Mouse (Mus musculus) retina, embryonic 14.5 days (tissue): ENCODE data around the gene Plgrkt.

Experiments
- DNase-seq: peaks from one replicate; pipeline ENCODE4 v3.0.0-alpha.2; 2015; ENCODE audit warnings: low spot score

Gene Plgrkt

GRCm38 (mm10) chr19:29379839-29380603, 12.8 kb upstream of the Plgrkt start:
- DNase-seq, result no peak

GRCm38 (mm10) chr19:29376382-29376781, 9.2 kb upstream of the Plgrkt start:
- DNase-seq, result no peak

DNA sequence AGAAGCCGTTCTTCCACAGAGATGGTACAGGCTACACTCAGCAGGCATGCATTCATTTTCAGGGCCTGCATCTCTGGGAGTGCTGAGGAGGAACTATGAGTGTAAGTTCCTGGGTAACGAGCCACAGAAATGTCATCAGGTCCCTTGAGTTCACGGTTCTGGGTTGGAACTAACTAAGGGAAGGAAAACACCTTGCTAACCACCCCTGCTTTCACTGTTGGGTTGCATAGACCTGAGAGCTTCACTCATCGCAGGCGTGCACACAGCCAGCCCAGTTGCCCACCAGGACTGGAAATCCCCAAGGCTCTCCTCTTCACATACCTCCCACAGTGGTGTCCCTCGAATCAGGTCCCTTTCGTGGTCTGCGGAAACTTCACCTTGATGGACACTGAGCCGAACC, 7.8 kb upstream of the Plgrkt start:
- DNase-seq, result no peak

GRCm38 (mm10) chr19:29373438-29373837, 6.2 kb upstream of the Plgrkt start:
- DNase-seq, result no peak

- no peak for DNase-seq
These were observed 5.4 kb upstream of the Plgrkt start for GRCm38 (mm10) chr19:29372621-29373020.

DNA sequence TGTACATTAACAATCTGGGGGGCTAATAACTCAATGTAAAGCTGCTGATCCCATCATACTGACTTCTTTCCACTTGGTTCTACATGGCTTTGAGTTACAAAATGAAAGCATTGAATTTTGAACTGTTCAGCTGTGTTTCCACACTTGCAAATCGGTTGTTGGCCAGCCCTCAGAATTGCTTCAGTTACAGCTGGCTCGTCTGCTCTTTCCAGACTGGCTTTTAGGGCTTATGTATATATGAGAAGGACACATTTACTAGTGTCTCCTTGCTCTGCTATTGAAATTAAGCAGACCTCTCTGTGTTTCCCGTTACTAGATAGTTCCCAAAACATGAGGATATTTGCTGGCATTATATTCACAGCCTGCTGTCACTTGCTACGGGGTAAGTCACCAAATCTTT, 4.9 kb upstream of the Plgrkt start:
- no peak for DNase-seq

GRCm38 (mm10) chr19:29371284-29372081, 4.3 kb upstream of the Plgrkt start:
- no peak for DNase-seq

DNA sequence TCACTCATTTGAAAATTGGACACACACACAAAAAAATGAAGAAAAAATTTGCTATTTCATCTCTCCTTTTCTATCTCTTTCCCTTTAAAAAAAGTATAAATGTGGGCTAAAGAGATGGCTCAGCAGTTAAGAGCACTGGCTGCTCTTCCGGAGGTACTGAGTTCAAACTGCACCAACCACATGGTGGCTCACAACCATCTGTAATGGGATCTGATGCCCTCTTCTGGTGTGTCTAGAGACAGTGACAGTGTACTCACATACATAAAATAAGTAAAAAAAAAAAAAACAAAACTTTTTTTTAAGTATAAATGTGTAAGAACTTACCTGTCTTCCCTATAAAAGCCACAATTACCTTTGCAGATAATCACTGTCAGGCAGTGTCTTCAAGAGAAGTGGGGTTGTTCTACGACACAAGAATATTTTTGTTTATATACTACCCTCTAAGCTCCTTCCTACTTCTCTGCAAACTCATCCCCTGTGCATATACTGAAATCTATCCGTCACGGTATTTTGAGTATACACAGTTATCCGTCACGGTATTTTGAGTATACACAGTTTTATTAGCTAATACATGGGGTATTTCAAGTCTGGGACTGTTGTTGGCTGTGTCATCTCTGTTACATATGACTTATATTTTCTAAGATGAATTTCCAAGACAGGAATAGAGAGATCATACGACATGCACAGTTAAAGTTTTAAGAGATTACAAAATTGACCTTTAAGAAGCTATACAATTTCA, 3.5 kb upstream of the Plgrkt start:
- no peak for DNase-seq

GRCm38 (mm10) chr19:29370112-29370511, 2.9 kb upstream of the Plgrkt start:
- no peak for DNase-seq

GRCm38 (mm10) chr19:29368671-29369309, 1.6 kb upstream of the Plgrkt start:
- no peak for DNase-seq

GRCm38 (mm10) chr19:29368041-29368440, 851 bp upstream of the Plgrkt start:
- DNase-seq, result no peak

DNA sequence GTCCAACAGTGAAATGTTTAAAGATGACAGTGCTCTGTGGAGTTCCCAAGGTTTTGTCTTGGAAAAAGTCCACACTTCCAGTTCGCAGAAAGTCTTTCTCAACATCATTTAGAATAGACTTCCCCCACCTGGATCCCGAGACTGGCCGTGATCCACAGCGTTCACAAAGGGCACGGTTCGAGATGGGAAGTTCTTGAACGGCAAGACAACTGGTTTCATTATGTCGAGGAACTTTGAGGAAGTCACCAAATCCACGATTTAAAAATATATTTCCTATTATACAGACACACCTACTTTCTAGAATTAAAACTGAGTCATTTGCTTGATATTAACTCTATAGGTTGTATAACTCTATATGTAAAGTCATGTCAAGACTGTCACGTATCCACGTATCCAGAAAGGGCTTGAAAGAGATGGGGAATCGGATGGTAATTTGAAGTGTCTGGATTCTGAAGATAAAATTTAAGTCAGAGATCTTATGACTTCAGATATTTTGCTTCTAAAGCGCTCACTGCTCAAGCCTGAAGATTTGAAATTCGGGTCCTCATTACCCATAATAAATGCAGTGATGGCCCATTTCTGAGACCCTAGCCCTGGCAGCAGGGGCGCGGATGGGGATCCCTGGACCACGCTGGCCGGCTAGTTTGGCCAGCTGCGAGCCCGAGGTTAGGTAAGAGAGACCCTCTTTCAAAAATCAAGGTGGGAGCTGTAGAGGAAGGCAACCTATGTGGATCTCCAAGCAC, 793 bp downstream of the Plgrkt start:
- no peak for DNase-seq

- no peak for DNase-seq
These were observed 2.1 kb downstream of the Plgrkt start for GRCm38 (mm10) chr19:29365105-29365504.

DNA sequence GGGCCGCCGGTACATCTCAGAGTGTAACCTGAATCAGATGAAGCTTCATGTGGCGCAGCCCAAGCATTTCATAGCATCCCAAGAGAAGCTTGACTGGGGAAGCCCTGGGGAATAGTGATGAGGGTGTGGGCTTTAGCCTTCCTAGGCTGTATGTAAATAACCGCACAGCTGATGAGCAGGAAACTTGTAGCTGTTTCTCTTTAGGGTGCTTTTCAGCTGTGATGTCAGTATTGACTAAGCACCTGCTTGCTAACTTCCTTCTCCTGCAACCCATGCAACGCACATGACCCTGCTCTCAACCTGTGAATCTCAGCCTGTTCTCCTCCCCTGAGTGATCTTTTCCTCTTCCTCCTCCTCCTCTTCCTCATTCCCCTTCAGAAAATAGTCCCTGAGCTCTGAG, 3.1 kb downstream of the Plgrkt start:
- no peak for DNase-seq

GRCm38 (mm10) chr19:29363557-29363956, 3.6 kb downstream of the Plgrkt start:
- no peak for DNase-seq

- DNase-seq, result peak; percentile 12
These were observed 4.8 kb downstream of the Plgrkt start for GRCm38 (mm10) chr19:29362173-29362930.

- DNase-seq, result peak; percentile 92
These were observed 5.6 kb downstream of the Plgrkt start for GRCm38 (mm10) chr19:29361468-29362130.

DNA sequence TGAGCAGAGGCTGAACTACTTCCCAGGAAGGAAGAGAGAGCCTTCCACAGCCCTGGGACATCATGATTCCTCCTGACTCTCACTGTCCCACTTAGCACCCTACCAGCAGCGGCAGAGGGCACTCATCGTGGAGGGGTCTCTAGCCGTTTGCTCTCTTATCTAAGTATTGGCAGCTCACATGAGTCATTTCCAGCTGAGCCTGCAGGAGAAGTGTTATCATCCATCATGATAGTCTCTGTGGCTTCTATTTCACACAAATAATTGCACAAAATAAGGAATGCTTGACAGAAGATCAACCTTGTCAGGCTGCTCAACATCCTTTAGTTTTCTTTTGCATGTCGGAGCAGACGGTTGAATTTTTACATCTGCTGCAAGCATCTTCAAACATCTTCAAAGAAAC, 6.9 kb downstream of the Plgrkt start:
- no peak for DNase-seq

GRCm38 (mm10) chr19:29356281-29356680, 10.9 kb downstream of the Plgrkt start:
- DNase-seq, result no peak
